Mouse (Mus musculus): ENCODE data around the gene Nrros.

Nrros gene

DNA sequence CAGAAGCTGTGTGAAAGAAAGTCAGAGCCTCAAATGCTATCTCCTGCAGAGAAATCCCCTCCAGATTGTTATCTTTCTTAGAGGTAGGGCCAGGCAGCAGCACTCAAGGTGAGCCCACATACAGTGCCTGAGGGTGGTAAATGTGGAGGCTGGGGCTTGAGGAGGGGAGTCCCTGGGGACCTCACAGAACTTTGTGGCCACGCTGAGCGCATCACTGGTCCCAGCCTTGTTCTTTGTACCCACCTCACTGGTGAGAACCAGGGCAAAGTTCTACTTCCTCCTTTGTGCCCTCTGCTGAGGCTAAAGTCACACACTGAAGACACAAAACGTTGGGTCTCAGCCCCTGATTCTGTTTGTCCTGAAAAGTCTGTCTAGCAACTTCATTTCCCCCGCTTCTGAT, 2.0 kb downstream of the Nrros start:
- no peak for DNase-seq (ENCODE audit: low spot score in 2 of 2)

DNA sequence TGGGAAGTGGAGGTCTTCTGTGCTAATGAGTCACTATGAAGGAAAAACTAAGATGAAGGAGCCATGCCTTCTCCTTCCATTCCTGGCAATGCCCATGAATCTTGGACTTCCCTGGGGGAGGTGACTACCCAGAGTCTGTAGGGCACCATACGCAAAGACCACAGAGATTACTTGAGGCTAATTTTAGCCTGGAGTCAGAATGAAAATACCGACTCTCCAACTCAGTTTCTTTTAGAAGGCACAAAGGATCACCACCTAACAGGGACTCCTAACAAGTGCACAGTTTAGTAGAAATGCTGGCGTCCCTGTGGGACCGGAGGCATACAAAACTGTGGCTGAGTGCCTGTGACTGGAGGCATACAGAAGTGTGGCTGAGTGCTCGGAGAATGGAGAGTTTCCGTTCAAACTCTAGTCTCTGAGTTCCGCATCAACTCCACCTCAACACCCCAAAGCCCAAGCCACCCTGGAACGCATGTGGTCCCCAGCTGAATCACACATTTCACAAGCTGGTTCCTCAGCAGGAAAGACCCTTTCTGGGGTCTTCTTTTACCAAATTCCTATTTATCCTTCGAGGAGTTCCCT, 4.6 kb downstream of the Nrros start:
- DNase-seq (ENCODE audit: low spot score in 2 of 2) = no peak

DNA sequence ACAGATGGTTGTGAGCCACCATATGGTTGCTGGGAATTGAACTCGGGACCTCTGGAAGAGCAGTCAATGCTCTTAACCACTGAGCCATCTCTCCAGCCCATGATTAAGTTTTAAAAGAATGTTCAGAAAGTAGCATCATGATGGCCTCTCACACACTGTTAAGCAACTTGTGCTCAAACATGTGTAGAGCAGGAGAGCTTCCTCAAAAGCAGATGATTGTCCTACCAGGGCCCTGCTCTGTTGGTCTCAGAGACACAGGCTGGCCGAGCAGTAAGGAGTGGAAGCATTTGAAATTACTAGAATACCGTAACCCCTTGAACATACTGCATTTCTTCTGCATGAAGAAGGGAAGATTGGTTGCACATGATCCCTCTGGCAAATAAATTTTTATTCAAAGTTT, 6.4 kb downstream of the Nrros start:
- no peak for DNase-seq (ENCODE audit: low spot score in 2 of 2)

DNA sequence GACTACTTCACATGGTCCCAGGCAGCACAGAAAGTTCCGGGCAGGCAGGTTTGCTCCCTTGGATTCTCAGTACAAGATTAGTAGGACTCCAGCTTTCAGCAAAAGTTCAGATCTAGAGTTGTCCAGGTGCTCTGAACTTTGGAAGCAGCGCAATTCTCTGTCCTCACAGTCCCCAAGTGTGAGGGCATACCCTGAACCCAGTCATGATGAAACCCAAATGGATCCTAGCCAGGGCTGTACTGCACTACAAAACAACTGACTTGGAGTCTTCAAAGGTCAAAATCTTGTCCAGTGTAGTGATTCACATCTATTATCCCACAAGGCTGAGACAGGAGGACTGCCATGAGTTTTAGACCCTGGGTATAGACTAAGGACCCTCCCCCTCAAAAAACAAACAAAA, 8.0 kb downstream of the Nrros start:
- DNase-seq (ENCODE audit: low spot score in 2 of 2) = no peak

DNA sequence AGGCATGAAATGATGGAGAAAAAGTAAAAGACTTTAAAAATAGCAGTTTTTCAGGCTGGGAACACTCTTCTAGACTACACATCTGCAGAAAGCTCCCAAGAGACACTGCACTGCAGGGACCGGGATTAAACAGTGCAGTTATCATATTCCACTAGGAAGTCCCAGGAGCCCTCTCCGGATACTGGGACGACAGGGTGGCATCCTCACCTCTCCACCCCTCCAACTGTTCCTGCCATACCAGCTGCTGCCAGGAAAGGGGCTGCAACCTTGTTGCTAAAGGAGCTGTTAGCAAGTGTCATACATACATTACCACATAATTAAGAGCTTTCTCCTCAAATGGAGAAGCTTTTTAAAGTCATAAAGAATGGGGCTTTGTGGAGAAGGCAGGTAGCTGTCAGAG, 8.7 kb downstream of the Nrros start:
- peak in 1 of 2 experiments; percentile 20 for DNase-seq (ENCODE audit: low spot score in 2 of 2)

DNA sequence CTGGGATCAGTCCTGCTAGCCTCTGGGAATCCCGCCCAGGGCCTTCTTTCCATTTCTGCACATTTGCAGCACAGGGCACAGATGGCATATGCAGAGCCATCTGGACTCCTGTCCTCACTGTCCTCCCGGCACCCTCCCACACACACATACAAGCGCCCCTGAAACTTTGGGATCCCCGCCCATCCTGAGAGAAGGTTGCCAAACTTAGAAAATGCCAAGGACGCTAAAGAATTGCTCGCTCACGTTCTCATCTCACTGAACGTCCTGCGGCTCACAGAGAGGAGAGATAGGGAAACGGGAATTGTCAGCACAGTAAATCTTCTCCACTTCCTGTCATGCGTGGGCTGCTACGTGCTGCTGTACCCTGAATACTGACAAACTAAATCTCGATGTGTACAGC, 11.0 kb downstream of the Nrros start:
- DNase-seq (ENCODE audit: low spot score in 2 of 2) = peak; percentile 80 to 89

DNA sequence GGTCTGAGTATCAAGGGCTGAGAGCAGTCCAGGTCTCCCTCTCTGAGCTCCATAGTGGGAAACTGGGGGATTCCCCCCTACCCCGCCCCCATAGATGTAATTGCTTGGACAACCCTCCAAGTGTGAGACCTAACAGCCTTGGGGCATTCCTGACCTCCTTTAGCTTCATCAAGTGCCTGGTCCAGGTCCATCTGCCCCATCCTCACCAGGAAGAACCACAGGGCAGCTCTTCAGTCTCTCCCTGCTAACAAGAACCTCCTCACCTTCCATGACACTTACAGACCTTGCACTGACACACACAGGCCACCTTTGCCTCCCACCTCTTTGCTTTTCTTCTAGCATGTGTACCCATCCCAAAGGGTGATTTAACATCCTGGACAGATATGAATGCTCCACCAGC, 11.4 kb downstream of the Nrros start:
- DNase-seq (ENCODE audit: low spot score in 2 of 2) = no peak

DNA sequence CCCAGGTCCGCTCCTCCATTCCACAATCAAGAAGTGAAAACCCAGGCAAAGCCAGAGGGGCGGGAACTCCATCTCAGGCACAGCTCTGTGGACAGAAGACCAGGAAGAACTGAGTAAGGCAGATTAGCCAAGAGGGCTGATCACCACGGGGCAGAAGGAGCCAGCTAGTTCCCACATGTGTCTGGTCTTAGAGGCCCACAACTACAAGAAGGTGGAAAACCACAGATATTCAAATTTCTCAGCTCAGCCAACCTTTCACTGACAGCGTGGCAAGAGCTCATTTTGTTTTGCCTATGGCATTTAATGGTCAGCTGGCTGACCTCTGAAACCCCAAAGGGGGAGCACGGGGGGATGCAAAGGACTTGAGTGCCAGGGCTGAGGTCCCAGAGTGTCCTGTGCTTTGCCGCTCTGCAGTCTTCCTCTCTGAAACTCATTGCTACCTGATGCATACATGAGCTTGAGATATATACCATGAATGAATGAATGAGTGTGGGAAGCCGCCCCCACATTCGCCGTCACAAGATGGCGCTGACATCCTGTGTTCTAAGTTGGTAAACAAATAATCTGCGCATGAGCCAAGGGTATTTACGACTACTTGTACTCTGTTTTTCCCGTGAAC, 17.7 kb downstream of the Nrros start:
- DNase-seq (ENCODE audit: low spot score in 2 of 2) = no peak

DNA sequence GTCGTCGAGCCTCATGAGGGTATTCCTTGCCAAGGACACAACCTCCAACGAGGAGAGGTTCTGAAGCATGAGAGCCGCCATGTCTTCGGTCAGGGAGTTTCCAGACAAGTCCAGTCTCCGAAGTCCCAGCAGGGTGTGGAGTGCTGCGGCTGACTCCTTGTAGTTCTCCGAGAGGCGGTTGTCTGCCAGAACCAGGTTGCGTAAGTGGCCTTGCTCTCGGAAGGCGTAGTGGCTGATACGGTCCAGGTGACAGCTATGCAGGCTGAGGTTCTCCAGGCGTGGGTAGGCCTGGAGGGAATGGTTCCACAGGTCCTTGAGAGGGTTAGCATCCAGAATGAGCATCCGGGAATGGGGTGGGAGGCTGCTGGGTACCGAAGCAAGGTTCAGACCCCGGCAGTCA, 20.8 kb downstream of the Nrros start:
- no peak for DNase-seq (ENCODE audit: low spot score in 2 of 2)

DNA sequence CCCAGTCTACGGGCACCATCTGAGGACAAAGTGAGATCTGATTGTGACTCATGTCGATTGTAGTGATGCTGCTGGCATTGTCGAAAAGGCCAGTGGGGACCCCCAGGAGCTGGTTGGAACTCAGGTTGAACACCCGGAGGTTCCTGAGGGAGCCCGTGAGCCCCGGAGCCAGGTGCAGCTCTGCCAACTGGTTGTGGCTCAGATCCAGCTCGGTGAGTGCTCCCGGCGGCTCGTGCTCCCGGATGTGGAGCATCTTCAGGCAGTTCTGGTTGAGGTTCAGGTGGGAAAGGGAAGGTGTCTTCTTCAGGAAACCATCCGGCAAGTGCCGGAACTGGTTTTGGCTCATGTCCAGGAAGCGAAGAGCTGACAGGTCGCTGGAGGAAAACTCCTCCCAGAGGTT, 21.6 kb downstream of the Nrros start:
- no peak for DNase-seq (ENCODE audit: low spot score in 2 of 2)

DNA sequence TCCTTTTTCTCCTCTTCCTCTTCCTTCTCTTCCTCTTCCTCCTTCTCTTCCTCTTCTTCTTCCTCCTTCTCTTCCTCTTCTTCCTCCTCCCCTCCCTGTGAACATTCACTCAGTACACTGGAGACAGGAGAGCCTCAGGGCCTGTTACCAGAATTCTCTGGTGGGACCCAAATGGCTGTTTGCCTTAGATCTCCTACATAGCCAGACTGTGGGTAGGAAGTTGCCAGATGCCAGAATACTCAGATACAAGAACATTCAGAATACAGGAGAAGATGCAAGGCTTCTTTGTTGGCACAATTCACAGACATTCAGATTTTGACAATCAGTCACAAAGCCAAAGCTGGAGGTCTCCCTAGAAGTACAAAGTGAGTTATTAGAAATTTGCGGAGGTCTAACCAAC, 26.4 kb downstream of the Nrros start:
- DNase-seq (ENCODE audit: low spot score in 2 of 2) = peak in 1 of 2 experiments; percentile 37

DNA sequence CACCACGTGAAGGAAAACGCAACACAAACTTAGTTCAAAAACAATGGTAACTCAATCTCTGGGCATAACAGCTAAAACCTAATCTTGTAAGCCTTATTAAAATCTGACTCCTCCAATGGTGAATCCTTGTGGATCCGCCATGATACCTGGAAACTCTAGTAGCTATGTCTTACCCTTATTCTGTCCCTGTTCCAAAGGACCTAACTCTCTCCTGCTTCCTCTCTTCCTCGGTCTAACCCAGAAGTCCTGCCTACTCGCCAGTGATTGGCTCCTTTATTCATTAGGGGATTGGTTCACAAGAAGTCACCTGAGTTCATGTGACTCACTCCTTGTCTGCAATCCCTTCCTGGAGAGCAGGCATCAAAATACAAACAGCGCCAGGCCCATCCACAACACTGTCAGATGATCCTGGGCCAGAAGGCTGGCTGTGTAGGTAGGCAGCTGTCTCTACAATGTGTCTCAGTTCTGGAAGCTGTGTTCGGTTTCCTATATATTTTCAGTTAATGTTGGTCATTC, 29.5 kb downstream of the Nrros start:
- no peak for DNase-seq (ENCODE audit: low spot score in 2 of 2)

DNA sequence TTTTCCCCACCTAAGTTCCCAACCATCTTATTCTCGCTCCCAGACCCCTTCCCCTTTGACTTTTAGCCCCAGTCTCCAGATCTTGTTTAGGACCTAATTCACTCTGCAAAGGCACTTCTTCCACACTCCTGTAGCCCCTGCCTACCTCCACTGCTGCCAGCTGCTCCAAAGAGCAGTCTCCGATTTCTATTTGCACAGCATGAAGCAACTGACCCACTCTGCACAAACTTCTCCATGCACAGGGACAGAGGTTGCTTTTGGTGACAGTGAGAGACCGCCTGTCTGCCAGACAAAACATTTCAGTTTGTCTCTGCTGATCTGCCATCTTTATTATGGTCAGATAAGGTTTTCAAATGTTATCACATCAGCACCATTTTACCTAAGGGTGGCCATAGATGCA, 32.2 kb downstream of the Nrros start:
- DNase-seq (ENCODE audit: low spot score in 2 of 2) = no peak

DNA sequence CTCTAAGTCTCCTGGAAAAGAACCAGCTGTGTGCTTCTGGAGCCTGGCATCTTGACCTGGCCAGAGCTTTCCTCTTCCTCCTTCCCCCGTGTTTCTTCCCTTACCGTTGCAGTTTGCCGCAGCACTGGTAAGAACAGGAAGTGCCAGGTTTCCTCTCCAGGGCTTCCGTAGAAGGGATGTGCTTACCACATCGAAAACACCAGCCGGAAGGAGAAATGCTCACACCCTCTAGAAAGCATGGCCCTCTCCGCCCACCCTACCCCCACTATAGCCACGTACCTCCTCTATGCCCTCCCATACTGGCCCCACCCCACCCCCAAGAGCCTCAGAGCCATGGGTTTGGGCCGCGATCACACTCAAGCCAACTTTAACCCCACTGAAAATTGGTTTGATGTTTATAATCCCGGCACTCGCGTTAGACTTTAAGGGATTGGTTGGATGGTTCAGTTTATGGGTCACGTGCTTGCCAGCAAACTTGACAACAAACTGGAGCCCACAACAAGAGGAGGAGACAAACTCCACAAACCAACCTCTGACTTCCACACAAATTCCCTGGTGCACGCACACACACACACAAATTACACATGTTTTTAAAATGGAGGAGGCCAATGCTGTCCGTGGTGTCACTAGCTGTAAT, 35.1 kb downstream of the Nrros start:
- no peak for DNase-seq (ENCODE audit: low spot score in 2 of 2)

DNA sequence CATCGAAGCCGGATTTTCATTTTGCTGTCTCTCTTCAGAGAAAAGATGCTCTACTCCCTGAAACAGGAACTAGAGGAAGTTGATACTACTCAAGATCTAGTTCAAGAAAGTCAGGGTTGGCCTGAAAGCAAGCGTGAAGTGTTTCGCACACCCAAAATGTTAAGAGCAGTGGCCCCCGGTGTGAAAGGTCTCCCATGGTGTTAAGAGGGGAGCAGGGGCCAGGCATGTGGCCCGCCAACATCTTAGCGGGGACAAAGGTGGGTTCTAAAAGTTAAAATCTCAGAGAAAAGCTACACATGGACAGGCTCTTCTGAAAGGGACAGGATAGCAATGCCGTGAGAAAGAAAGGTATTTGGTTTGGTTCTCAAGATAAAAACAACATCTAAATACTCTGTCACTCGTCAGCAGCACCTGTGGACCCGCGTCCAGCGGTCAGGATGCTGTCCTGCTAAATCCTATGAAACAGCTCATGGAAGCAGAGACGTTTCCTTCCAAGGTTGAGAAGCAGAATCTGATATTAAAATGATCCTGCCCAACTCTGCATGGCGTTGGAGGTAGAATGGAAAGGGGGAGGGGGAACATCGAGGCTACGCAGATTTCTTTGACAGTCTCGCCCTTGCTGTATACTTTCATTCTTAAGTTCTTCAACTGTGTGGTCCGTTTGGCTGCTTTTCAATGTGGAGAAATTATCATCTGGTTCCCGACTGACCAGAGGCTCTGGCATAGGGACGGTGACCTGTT, 35.8 kb downstream of the Nrros start:
- DNase-seq (ENCODE audit: low spot score in 2 of 2) = no peak

DNA sequence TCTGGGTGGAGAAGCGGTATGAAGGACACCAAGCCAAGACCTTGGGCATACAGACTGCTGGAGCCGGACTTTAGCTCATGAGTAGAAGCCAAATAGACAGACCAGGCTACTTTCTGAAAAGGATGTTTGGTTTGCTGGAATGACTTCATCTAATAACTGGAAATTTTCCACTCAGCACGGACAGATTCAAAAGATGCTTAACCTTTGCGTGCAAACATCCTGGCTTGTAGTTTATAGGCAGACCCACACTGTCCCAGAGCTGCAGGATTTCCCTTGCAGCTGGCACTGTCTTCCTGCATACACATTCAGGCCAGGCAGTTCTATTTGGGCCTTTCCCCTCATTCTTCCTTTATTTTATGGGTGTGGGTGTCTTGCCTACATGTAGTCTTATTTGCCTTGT, 38.3 kb downstream of the Nrros start:
- no peak for DNase-seq (ENCODE audit: low spot score in 2 of 2)

DNA sequence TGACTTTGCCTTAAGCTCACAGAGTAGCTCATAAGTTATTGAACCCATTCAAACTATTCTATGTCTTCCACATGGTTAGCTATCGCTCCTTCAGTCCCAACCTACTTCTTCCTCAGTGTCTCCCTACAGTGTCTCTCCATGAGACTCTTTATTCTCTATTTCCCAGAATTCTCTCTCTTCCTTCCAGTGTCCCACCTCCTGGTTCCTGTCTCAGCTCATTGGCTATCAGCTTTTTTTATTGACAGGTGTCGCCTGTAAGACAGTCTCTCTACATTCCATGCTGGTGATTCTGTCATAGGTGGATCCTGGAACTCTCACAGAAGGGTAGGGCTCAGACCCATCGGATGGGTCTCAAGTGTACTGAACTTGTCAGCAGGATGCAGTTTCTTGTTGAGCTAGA, 40.0 kb downstream of the Nrros start:
- DNase-seq (ENCODE audit: low spot score in 2 of 2) = no peak

DNA sequence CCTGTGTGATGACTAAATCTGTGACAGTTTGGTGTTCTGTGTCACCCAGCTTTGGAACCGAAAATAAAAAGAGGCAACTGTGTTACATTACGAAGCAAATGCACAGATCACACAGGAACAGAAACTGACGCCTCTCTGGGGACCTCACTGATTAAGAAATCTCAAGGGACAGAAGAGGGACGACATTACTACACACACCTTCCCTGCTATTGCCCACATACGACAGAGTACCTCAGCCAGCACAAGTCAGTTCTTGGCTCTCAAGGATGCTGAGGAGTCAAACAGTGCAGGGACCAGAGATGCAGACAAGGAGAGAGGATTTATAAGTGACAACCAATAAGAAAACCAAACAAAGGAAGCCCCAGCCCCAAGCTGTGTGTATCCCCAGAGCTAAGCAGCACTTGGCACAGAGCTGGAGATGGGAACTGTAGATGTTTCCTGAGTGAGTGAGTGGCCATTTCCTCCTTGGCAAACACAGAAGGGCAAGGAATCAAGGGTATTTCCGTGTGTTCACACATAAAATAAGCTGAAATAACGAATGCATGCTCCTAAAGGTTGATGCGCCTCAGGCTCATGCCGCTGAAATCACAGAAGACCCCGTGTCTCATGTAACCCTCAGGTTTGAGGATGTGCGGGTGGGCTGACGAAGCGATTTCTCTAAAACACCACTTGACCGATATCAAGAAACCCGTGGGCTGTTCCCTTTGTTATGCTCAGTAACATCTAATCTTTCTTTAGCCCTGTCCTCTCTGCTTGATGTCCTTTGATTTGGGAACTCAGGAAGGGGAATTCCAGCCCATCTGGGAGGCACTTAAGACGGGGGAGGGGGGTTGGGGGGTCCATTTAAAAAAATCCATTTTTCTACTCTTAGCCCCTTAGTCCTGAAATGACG, 40.7 kb downstream of the Nrros start:
- no peak for DNase-seq (ENCODE audit: low spot score in 2 of 2)

DNA sequence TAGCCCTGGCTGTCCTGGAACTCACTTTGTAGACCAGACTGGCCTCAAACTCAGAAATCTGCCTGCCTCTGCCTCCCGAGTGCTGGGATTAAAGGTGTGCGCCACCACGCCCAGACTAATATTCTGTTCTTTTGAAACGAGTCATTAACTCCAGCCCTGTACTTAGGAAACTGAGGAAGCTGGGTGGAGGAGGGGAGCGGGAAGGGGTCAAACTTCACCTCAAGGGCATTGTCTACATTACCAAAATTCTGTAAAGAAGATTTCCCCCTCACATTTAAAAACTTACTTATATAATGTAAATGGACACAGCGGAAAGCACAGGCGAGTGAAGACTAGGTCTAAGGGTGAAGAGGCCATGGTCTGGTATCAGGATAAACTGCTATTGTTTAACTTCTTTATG, 41.4 kb downstream of the Nrros start:
- DNase-seq (ENCODE audit: low spot score in 2 of 2) = no peak

DNA sequence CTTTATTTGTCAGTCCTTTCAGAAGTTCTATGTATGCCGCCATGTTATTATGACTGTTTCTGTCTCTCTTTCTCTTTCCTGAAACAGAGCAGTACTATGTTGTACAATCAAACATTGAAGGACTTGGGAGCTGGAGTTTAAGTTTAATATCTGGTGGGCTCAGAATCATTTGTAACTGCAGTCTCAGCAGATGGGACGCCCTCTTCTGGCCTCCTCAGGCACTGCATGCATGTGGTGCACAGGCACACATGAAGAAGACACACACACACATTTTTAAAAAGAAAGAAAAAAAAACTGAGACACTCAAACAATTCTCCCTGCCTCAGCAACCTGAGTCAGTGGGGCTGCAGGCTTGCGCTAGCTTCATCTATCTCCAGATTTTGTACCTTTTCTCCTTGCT, 44.9 kb downstream of the Nrros start:
- DNase-seq (ENCODE audit: low spot score in 2 of 2) = no peak

DNA sequence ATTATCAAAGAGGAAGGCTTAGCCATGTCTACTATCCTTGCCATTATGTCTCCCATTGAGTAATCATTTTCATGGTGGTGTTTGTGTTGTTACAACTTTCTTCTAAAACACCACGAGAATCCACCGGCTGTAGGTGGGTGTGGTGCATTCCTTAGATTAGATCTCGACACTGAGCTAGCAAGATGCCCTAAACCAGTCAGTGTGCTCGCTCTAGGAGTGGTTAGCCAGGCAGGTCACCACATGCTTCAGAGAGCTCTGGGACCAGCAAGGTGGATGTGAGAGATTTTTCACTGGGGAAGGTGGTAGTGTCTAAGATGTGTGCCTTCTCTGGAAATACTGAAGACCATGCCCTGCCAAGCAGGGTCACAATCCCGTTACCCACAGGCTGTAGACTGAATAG, 49.2 kb downstream of the Nrros start:
- DNase-seq (ENCODE audit: low spot score in 2 of 2) = no peak

DNA sequence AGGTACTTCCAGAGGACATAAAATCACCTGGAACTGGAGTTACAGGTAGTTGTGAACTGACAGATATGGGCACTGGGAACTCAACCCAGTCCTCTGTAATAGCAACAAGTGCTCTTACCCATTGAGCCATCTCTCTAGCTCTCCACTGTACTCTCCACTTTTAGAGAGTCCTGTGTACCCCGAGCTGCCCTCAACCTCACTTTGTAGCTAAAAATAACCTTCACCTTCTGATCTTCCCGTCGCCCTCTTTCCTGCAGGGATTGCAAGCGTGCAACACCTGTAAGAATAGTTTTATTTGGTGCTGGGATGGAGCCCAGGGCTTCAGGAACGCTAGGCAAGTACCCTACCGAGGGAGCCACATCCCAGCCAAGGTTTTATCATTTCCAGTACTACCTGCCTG, 49.6 kb downstream of the Nrros start:
- no peak for DNase-seq (ENCODE audit: low spot score in 2 of 2)
